Mouse (Mus musculus) thymus, adult 2 months (tissue): ENCODE measurements around the gene Foxo6.

Source experiments
- CTCF ChIP-seq: fragments of 200-500 bp; IDR thresholded peaks from 2 replicates; pipeline ENCODE4 v1.5.1; 2012; ENCODE audit warnings: mild to moderate bottlenecking, control low read depth, low read length, moderate library complexity, borderline replicate concordance; ENCODE audit not compliant: control insufficient read depth, poor library complexity, insufficient read depth; ENCODE audit errors: extremely low read depth
- POLR2A ChIP-seq: fragments of 200-500 bp; IDR thresholded peaks from 2 replicates; pipeline ENCODE4 v1.6.1; 2012; ENCODE audit warnings: mild to moderate bottlenecking, low read length, control low read depth, moderate library complexity; ENCODE audit not compliant: control insufficient read depth, poor library complexity, insufficient read depth; ENCODE audit errors: extremely low read depth

DNA sequence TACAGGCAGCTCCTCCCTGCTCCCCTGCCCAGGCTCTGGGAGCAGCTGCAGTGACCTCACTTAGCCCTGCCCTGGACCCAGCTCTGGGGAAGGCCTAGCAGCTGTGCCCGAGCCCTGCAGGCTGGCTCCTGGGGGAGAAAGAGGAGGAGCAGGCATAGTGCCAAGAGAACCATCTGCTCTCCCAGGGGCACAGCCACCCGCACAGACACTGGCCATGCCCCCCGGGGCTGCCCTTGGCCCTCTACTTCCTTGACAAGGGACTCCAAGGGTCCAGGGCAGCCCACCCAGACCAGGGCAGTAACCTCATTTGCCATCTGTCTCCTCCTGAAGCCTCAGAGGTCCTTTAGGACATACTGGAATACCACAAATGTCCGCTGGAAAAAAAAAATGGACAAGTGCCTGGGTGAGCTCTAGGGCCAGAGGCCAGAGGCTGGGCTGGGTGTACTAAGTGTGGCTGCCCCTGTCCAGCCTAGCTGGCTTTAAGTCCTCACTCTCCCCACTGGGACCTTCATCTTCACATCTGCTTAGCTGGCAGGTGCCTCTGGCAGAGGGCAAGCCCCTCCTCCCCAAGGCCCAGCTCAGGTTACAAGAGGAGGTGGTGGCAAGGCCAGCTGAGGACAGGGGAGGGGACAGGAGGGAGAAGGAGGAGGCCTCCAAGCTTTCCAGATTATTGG is 9.8 kb downstream of the Foxo6 start:
- TF ChIP-seq POLR2A (no peak), CTCF (no peak)
